Comparison of ENCODE assay signal across 13 mouse cellular contexts in genomic region chr13:57307971-57308903, GRCm38 (mm10).
DNase-seq lines count a peak whose midpoint lies in the region; ATAC-seq and TF ChIP-seq lines count a peak whose summit lies in the region.
"Had no signal": no experiment of that assay in that cellular context is flagged by ENCODE, and none has a peak within 500 bp of the region (broad histone marks: within the 10 kb centered on the region; RNA-seq: fewer than 3 reads in every experiment).

No protein-coding gene starts in this region.

- H3K9me3 ChIP-seq in midbrain, embryonic 13.5 days = no peaks in the 10 kb centered on the region
- no peaks in the 10 kb centered on the region; the same call in 1 of the 2 replicates for H3K9me3 ChIP-seq in midbrain, embryonic 11.5 days (ENCODE audit: control insufficient read depth, low read length)
- H3K9me3 ChIP-seq: liver, embryonic 15.5 days had no signal

- no peaks in the 10 kb centered on the region for H3K79me2 ChIP-seq in heart, adult 2 months (replicated peaks; ENCODE audit: control insufficient read depth, insufficient read depth, low read length)

- ATAC-seq in midbrain, embryonic 13.5 days = no peak
- ATAC-seq in midbrain, embryonic 11.5 days (ENCODE audit: low FRiP score) = no peak
- ATAC-seq: intestine, embryonic 16.5 days had no signal

- no peaks in the 10 kb centered on the region for H3K4me1 ChIP-seq in heart, adult 2 months (ENCODE audit: control insufficient read depth, insufficient read depth, low read length)
- H3K4me1 ChIP-seq in midbrain, embryonic 13.5 days (replicated peaks) = peaks cover 9% of the 10 kb centered on the region
- peaks cover 3% of the 10 kb centered on the region; the same call in 1 of the 2 replicates for H3K4me1 ChIP-seq in midbrain, embryonic 11.5 days (ENCODE audit: control insufficient read depth, insufficient read depth, low read length)
- H3K4me1 ChIP-seq: liver, embryonic 15.5 days had no signal

- no peaks in the 10 kb centered on the region for H3K36me3 ChIP-seq in heart, adult 2 months (ENCODE audit: control insufficient read depth, insufficient read depth, low read length)
- H3K36me3 ChIP-seq in midbrain, embryonic 13.5 days = no peaks in the 10 kb centered on the region
- H3K36me3 ChIP-seq in midbrain, embryonic 11.5 days (ENCODE audit: control insufficient read depth, insufficient read depth, low read length) = no peaks in the 10 kb centered on the region
- H3K36me3 ChIP-seq: liver, embryonic 15.5 days had no signal

- no peak for TF ChIP-seq POLR2A in heart, adult 2 months (IDR thresholded peaks at IDR 0.05; ENCODE audit: insufficient read depth, low read depth, low read length)

- H3K9ac ChIP-seq in heart, adult 2 months (ENCODE audit: low read depth, low read length) = no peak overlapping the region
- H3K9ac ChIP-seq in midbrain, embryonic 13.5 days (replicated peaks) = no peak overlapping the region
- H3K9ac ChIP-seq in midbrain, embryonic 11.5 days (ENCODE audit: low read length) = no peak overlapping the region
- H3K9ac ChIP-seq: liver, embryonic 15.5 days had no signal

- H3K4me2 ChIP-seq in midbrain, embryonic 13.5 days (replicated peaks) = peak overlapping the region; percentile 20
- H3K4me2 ChIP-seq in midbrain, embryonic 11.5 days = no peak overlapping the region
- H3K4me2 ChIP-seq: liver, embryonic 15.5 days had no signal

- no peaks in the 10 kb centered on the region for H3K27me3 ChIP-seq in heart, adult 2 months (ENCODE audit: control insufficient read depth, insufficient read depth, low read length)
- no peaks in the 10 kb centered on the region for H3K27me3 ChIP-seq in midbrain, embryonic 13.5 days
- H3K27me3 ChIP-seq in midbrain, embryonic 11.5 days (ENCODE audit: control insufficient read depth, insufficient read depth, low read length) = no peaks in the 10 kb centered on the region
- H3K27me3 ChIP-seq: liver, embryonic 15.5 days had no signal

- WGBS in heart, adult 2 months = 36% methylated on average over 20 of the region's 20 CpGs
- 15% methylated on average over 20 of the region's 20 CpGs for WGBS in midbrain, embryonic 13.5 days
- WGBS in midbrain, embryonic 11.5 days = 14% methylated on average over 20 of the region's 20 CpGs

- no peak overlapping the region for H3K4me3 ChIP-seq in heart, adult 2 months
- no peak overlapping the region for H3K4me3 ChIP-seq in midbrain, embryonic 13.5 days (replicated peaks)
- no peak overlapping the region for H3K4me3 ChIP-seq in midbrain, embryonic 11.5 days (ENCODE audit: low read depth, low read length)
- H3K4me3 ChIP-seq: liver, embryonic 15.5 days; myocyte had no signal

- no peak for TF ChIP-seq CTCF in heart, adult 2 months (IDR thresholded peaks at IDR 0.05)

- peak; percentile 66 for DNase-seq in heart, adult 11 months
- no peak for DNase-seq in heart, adult 2 months
- no peak for DNase-seq in midbrain, embryonic 11.5 days (ENCODE audit: low spot score, missing footprints)
- DNase-seq in embryo, embryonic 10.5 days (ENCODE audit: low spot score) = peak; percentile 11
- DNase-seq in B cell, adult 2 months = no peak
- DNase-seq in thymus, postnatal 25 days = no peak
- DNase-seq: adrenal gland, postnatal 10 days; heart, postnatal 4 days; lung, postnatal 4 days had no signal

- intact Hi-C loops in heart, adult 2 months (cut with DNase I) = no loop called here

- no peak overlapping the region for H3K27ac ChIP-seq in heart, adult 2 months
- H3K27ac ChIP-seq in midbrain, embryonic 13.5 days = no peak overlapping the region
- no peak overlapping the region for H3K27ac ChIP-seq in midbrain, embryonic 11.5 days (ENCODE audit: low read depth, low read length)
- H3K27ac ChIP-seq: liver, embryonic 15.5 days had no signal

- no peak for TF ChIP-seq EP300 in heart, adult 2 months (IDR thresholded peaks at IDR 0.05; ENCODE audit: insufficient read depth, low read depth, low read length)

Comparison
In these comparisons a context has a peak if more than half of its experiments do, and no peak if none do; other contexts are left out.
1. DNase-seq: peak in heart, adult 11 months (single experiment) and embryo, embryonic 10.5 days (single experiment); none in heart, adult 2 months (0 of 2), midbrain, embryonic 11.5 days (single experiment), B cell, adult 2 months (0 of 2) and thymus, postnatal 25 days (single experiment).